Mouse (Mus musculus) monocyte, adult 5-6 weeks (primary cell): ENCODE measurements at regions not wholly inside any gene's neighbourhood (a gene's known extent, or its start where the extent isn't known, plus 50 kb on each side); places are given as distances from the start of the nearest gene placed in this dataset.
"Not testable (repeated sequence)": the region's sequence is repeated elsewhere in the genome, so short reads cannot be mapped to it uniquely, and the experiment has no call there.

ENCODE experiments used
- ATAC-seq: fragments of 153-309, 156-312 bp; replicated peaks from 2 replicates; pipeline ENCODE4 v1.8.0; 2017; ENCODE audit warnings: mild to moderate bottlenecking; ENCODE audit not compliant: low TSS enrichment, insufficient number of reproducible peaks, severe bottlenecking, poor library complexity, low FRiP score

DNA sequence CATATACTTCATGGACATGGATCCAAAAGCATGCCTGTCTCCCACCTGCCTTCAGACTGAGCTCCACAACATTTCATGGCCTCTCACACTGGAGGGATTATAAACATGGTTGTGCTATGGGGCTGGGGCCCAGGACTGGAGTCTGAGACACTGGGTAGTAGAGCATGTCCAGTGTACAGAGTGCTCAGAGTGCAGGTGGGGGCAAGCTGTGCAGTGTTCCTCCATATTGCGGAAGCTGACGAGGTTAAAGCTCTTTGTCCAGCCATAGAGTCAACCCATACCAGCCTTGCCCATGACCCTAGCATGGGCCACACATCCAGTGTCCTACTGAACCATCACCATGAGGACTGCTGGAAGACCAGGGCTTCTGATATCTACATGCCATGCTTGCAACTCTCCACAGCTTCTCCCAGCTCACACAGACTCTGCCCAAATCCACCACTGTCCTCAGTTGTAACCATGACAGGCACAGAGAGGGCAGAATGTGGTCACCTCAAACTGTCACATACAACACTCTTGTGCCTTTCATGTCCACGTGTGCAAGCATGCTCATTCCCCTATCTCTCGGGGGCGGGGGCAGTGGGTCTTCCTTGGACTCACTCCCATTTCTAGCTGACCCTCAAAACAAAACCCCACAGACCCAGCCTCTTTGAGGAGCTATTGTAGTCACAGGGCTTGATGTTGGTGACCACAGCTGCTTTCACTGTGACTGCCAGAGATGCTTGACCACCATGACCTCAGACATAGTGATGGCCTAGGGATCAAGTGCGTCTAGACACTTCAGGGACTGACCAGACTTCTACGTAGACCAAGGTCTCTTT is 55.9 kb downstream of the Tmem121 start:
- no peak for ATAC-seq

DNA sequence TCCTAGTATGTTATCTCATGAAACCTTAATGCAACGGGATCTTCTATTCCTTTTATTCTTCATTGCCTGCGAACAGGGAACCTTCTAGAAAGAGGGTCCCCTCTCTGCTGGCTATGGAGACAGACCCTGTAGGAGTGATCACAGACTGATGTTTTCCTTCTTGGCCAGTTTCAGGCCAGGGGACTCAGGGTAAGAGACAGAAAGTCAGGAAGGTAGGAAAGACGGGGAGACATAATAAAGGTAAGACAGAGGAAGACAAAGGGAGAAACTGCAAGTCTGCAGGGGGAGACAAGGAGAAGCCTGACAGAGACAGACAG is 56.4 kb downstream of the Tmem121 start:
- ATAC-seq, result no peak

GRCm38 (mm10) chr12:113244685-113245084 is 59.0 kb downstream of the Tmem121 start:
- ATAC-seq, result no peak

DNA sequence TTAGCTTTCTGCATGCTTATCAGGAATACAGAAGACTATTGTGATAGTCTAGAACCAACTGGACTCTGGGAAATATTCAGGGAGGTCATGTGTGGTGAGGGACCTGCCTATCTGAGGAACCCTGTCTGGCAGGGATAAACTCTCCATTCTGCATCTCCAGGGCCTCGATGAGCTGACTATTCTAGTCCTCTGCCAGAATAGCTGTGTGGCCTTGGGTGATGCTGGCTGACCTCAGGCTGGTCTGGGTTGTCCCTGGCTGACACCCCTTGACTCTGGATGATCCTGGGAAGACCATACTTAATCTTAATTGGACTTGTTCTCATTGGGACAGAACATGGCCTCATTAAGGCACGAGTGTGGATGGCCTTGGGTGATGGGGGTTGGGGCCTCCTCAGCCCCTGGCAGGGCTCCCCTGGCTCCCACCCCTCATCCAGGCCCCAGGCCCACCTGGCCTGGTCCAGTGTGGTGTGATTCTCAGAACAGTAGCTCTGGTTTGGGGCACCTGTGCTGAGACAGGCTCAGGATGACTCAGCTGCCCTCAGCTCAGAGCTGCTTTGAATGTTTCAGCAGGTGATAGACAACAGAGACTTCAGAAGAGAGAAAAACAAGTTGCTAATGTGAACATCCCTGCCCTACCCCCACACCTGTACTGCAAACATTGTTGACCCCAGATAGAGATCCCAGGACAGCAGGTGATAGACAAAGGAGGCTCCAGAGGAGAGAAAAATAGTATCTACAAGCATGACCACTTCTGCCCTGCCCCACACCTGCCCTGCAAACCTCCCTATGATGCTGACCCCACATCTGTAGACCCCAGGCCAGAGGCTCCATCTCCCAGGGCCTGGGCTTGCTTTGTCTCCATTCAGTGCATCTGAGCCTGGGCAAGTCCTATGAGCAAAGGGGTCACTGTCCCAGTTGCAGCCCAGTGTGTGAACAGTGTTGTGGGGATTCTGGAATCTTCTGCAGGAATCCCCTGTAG is 68.0 kb downstream of the Tmem121 start:
- not testable (repeated sequence) for ATAC-seq

GRCm38 (mm10) chr12:113255331-113255730 is 69.6 kb downstream of the Tmem121 start:
- no peak for ATAC-seq

DNA sequence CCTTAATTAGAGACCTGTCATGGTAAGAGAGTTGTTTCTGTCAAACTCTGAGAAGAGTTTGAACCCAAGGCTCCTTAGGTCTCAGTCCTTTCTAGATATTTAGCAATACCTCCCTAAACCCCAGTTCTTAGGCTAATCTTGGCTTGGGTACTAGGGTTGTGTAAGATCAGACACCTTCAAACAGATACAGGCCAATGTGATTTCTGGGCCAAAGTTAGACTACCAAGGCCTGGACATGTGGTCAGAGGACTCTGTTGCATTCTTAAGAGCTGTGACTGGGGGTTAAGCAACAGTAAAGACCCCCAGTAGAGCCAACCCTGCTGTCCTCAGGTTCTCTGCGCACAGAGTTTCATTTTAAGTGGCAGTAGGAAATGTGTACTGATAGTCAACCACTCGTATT is 70.9 kb downstream of the Tmem121 start:
- ATAC-seq, result no peak

- no peak for ATAC-seq
These were observed 71.5 kb downstream of the Tmem121 start for GRCm38 (mm10) chr12:113257243-113257642.

DNA sequence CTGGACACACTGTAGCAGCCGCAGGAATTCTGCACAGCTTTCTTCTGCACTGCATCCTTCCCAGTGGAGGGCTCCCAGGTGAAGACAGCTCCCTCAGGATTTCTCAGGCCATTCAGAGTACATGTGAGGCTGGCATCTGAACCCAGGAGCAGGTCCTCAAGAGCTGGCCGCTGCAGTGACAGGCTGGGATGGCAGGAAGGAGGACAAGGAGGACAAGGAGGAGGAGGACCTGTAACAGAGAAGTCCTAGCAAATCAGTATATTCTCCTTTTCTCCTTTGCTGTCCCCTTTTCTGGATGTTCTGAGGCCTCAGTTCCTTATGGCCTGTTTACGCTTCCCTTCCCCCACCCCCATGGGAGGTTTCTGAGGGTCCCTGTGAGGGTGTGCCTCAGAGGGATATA is 73.7 kb downstream of the Tmem121 start:
- no peak for ATAC-seq

DNA sequence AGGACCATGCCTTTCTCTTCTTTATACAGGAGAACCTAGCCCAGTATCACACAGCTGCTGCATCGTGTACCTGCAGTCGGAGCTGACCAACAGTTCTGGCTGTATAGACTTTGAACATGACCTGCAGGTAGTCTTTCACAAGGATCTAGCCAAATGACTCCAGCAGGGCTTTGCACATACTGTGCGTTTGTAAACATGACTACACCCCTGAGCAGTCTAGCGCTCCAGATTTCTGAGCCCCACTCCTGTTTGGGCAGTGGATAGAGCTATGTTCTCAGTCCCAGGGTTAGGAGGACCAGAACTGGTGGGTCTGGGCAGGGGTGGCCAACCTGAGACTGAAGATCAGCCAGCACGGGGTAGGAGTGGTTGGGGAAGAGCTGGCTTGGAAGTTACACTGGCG is 74.6 kb downstream of the Tmem121 start:
- ATAC-seq, result no peak

DNA sequence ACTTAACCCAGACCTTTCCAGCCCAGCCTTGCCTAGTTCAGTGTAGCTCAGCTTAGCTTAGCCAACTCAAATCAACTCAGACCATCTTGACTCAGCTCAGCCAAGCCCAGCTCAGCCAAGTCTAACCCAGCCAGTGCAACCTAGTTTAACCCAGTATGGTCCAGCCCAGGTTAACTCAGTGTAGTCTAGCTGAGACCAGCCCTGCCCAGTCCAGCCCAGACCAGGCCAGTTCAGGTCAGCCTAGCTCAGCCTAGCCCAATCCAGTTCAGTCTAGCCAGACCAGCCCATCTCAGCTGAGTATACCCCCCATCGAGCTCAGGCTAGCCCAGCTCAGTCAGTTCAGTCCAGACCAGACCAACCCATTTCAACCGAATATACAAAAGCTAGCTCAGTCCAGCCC is 90.2 kb downstream of the Tmem121 start:
- no peak for ATAC-seq

DNA sequence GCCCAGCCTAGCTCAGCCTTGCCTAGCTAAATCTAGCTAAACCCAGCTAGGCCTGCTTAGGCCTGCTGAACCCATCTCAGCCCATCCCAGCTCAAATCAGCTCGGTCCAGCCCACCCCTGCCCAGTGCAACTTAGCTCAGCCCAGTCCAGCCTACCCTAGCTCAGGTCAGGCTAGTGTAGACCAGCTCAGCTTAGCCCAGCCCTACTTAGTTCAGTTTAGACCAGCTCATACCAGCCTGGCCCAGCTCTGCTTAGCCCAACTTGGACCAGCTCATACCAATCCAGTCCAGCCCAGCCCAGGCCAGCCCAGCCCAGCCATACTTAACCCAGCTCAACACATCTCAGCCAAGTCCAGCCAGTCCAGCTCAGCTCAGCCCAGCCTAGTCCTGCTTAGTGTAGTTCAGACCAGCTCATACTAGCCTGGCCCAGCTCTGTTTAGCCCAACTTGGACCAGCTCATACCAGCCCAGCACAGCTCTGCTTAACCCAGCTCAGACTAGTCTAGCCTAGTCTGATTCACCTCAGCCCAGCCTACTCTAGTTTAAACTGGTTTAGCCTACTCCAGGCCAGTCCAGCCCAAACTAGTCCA is 90.7 kb downstream of the Tmem121 start:
- 0 out of 2 replicates have a peak, but pooled peaks have one; percentile 13 for ATAC-seq

DNA sequence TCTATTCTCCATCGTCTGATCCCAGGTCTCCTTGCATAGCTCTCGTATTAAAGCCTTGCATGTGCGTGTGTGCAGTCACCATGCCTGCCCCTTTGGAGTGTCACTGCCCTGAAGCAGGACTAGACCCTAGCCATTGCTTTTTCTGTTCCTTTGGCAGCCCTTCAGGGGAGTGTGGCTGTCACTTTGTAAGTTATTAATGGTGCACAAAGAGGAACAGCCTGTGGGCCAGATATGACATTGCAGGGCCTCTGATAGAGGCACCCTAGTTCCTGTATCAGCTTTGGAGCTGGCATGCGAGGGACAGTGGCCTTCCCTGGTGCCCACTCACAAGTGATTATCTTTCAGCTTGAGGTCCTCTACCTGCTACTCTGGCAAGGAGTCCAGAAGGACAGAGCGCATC is 92.0 kb downstream of the Tmem121 start:
- no peak for ATAC-seq

- no peak for ATAC-seq
These were observed 106.5 kb downstream of the Tmem121 start for GRCm38 (mm10) chr12:113292029-113292809.

GRCm38 (mm10) chr12:113295924-113296323 is 110.2 kb downstream of the Tmem121 start:
- no peak for ATAC-seq

GRCm38 (mm10) chr12:113305973-113306372 is 120.2 kb downstream of the Tmem121 start:
- no peak for ATAC-seq

DNA sequence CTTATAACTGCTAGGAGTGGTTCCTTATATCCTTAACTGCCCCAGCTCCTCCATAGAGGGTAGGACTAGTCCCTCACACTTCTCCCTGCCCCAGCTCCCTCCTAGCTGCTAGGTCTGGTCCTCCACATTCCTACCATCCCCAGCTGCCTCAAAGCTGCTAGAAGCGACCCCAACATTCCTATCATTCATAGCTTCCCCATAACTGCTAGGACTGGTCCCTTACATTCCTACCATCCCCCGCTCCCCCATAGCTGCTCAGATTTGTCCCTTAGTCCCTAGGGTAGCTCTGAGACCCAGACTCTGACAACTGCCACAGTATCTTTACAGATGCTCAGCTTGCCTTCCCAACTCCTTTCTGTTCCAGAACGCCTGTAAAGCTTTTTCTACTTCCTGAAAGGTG is 127.6 kb downstream of the Tmem121 start:
- ATAC-seq, result no peak

GRCm38 (mm10) chr12:113314624-113315023 is 128.9 kb downstream of the Tmem121 start:
- no peak for ATAC-seq

DNA sequence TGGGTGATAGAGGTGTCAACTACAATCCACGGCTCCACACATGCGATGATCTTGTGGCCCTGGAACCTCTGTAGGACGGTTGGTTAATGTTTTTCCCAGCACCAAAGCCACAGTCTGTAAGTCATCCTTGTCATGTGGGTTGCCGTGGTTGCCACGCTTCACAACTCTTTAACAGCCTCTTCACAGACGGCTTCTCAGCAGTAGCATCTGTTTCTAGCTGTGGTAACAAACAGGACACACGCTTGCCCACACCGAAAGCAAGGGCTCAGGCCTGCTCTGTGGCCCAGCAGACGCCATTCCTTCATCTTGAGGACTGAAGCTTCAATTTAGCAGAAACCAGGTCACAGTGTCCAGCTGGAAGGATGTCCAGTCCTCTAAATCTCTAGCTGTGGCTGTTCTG is 135.4 kb downstream of the Tmem121 start:
- 0 out of 2 replicates have a peak, but pooled peaks have one; percentile 35 for ATAC-seq

GRCm38 (mm10) chr12:113322173-113322572 is 136.4 kb downstream of the Tmem121 start:
- ATAC-seq, result no peak
